Mouse (Mus musculus) hindbrain, postnatal 0 days (tissue): ENCODE results near the gene F5. TPM values are rescaled to one million over a fixed set of nuclear protein-coding genes. Genes with fewer than 3 reads are reported as not detected.
A peak's percentile ranks its signal among the peaks of the same experiment; 100 is the strongest.

Experiments
- ATAC-seq: fragments of 200-750 bp; cut with Nextera tagmentation; 2 replicates; pipeline ENCODE4 v1.8.0; 2017; ENCODE audit warnings: mild to moderate bottlenecking, moderate TSS enrichment, moderate library complexity
- DNase-seq: peaks from one replicate; pipeline ENCODE4 v3.0.0-alpha.2; 2015; ENCODE audit warnings: low spot score
- H3K27ac ChIP-seq: fragments of 300-500 bp; sonication (generic); 2 replicates; pipeline ENCODE4 v1.5.1; 2014; ENCODE audit warnings: mild to moderate bottlenecking
- H3K27me3 ChIP-seq: fragments of 300-500 bp; sonication (generic); 2 replicates; pipeline ENCODE4 v1.6.1; 2014; ENCODE audit warnings: low read length, mixed read lengths; ENCODE audit not compliant: insufficient read depth
- H3K36me3 ChIP-seq: fragments of 300-500 bp; sonication (generic); 2 replicates; pipeline ENCODE4 v1.6.1; 2014; ENCODE audit warnings: low read length, mixed read lengths; ENCODE audit not compliant: insufficient read depth
- H3K4me1 ChIP-seq: fragments of 300-500 bp; sonication (generic); 2 replicates; pipeline ENCODE4 v1.6.1; 2014; ENCODE audit warnings: antibody characterized with exemption, low read length, mixed read lengths; ENCODE audit not compliant: insufficient read depth
- H3K4me2 ChIP-seq: fragments of 300-500 bp; sonication (generic); 2 replicates; pipeline ENCODE4 v1.6.1; 2014; ENCODE audit warnings: low read depth, mild to moderate bottlenecking, low read length, moderate library complexity, mixed read lengths
- H3K4me3 ChIP-seq: fragments of 300-500 bp; sonication (generic); 2 replicates; pipeline ENCODE4 v1.5.1; 2014; ENCODE audit warnings: low read length
- H3K9ac ChIP-seq: fragments of 300-500 bp; sonication (generic); replicated peaks from 2 replicates; pipeline ENCODE4 v1.6.1; 2014; ENCODE audit warnings: mild to moderate bottlenecking, low read length, moderate library complexity, mixed read lengths
- H3K9me3 ChIP-seq: fragments of 300-500 bp; sonication (generic); 2 replicates; pipeline ENCODE4 v1.6.1; 2016; ENCODE audit warnings: low read length, mixed read lengths
- CTCF ChIP-seq: IDR thresholded peaks from 2 replicates; pipeline ENCODE4 v1.5.1; 2016; ENCODE audit warnings: antibody characterized with exemption, control low read depth, low read depth
- WGBS: fragments of 180-500 bp; shearing (Covaris S2); extraction: QIAGEN DNeasy Blood & Tissue Kit; methylation state at CpG from one replicate; pipeline ENCODE4 v1.1.7; 2014; 5-methylcytosine and 5-hydroxymethylcytosine counted together
- polyA plus RNA-seq: library from polyadenylated mRNA; unstranded; fragments of >200 nt; fragmentation: Nextera tagmentation; extraction: Ambion mirVana; gene quantifications from 2 replicates; pipeline ENCODE4 v1.2.1, GENCODE M21; 2015
- total RNA-seq: library from RNA; depleted of rRNA; stranded (reverse); fragments of >200 nt; gene quantifications from 2 replicates; pipeline ENCODE4 v1.2.3, GENCODE M21; 2014

Gene F5
- total and polyA plus RNA-seq, 2 experiments from 2014 or later, result 0.09 to 0.26 TPM

- ATAC-seq (no peak), DNase-seq (no peak)
- H3K36me3 ChIP-seq, result no peaks in the 10 kb centered on the region
- TF ChIP-seq CTCF, result no peak
- no peaks in the 10 kb centered on the region for H3K9me3 ChIP-seq
- no peak overlapping the region for H3K9ac ChIP-seq
- H3K27me3 ChIP-seq, result no peaks in the 10 kb centered on the region
- H3K4me1 ChIP-seq, result no peaks in the 10 kb centered on the region
- H3K4me3 ChIP-seq, result no peak overlapping the region
- H3K4me2 ChIP-seq, result no peak overlapping the region
- no peak overlapping the region for H3K27ac ChIP-seq
Observed at GRCm38 (mm10) chr1:164176856-164177255, 25.2 kb downstream of the F5 start.

DNA sequence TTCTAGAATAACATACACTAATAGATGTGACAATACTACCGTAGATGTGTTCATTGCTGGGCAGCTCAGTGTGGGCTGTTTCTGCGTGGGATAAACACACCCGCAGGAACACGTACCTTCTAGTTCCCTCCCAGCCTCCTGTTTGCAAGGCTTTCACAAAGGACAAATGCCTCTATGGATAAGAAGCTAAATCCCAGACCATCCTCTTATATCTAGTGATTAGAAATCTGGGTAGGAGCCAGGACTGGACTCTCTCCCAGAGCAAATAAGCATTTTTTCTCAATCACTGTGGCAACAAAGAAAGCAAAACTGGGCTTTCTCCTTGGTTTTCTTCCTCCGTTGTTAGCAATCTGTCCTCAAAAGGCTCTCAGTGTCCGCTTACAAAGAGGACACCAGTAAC, 26.8 kb downstream of the F5 start:
- no peak overlapping the region for H3K4me3 ChIP-seq
- TF ChIP-seq CTCF, result no peak
- H3K27ac ChIP-seq, result 0 out of 2 replicates have a peak overlapping the region, but pooled peaks have one; percentile 34
- peak; percentile 32; the same call in 1 of the 2 replicates for ATAC-seq
- H3K9me3 ChIP-seq, result no peaks in the 10 kb centered on the region
- no peaks in the 10 kb centered on the region for H3K4me1 ChIP-seq
- no peak overlapping the region for H3K4me2 ChIP-seq
- WGBS, result 48% methylated on average over 6 of the region's 6 CpGs
- peak; percentile 31 for DNase-seq
- no peaks in the 10 kb centered on the region for H3K36me3 ChIP-seq
- no peak overlapping the region for H3K9ac ChIP-seq
- H3K27me3 ChIP-seq, result no peaks in the 10 kb centered on the region

DNA sequence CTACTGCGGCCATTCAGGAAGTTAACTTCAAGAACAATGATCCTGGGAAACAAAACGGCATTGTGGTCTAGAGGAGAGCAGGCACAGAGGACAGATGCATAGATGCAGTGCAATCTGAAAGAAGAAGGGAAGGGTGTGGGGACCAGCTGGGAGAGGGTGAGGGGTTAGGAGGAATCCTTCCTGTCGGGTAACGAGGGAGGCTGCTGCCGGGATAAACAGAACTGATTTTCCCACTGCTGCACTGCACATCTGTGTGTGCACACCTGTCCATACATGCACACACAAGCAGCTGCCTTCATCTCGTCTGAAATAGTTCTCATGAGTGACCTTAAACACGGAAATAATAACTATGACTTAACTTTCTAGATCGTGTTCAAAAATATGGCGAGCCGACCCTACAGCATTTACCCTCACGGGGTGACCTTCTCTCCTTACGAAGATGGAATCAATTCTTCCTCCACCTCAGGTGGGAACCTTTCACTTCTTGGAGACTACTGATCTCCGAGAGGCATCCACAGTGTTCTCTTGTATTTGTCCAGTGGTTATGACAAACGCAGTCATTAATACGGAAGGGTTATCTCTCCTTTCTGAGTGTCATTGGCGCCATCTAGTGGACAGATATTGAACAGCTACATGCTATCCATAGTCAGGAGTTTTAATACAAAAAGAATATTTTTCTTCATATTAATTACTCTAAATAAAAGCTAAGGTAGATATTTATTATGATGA, 32.7 kb downstream of the F5 start:
- ATAC-seq, result peak; percentile 86
- DNase-seq, result peak; percentile 91
- Histone ChIP-seq H3K9me3 (no peaks in the 10 kb centered on the region), H3K4me1 (no peaks in the 10 kb centered on the region), H3K36me3 (no peaks in the 10 kb centered on the region), H3K27ac (no peak overlapping the region), H3K9ac (no peak overlapping the region), H3K4me2 (peak overlapping the region; percentile 41), H3K4me3 (peak overlapping the region; percentile 16), H3K27me3 (no peaks in the 10 kb centered on the region)
- TF ChIP-seq CTCF, result peak; percentile 87
- 45% methylated on average over 16 of the region's 16 CpGs for WGBS

- DNase-seq, result no peak
- Histone ChIP-seq H3K36me3 (no peaks in the 10 kb centered on the region), H3K27ac (no peak overlapping the region), H3K4me2 (no peak overlapping the region), H3K9ac (no peak overlapping the region), H3K4me1 (no peaks in the 10 kb centered on the region), H3K4me3 (no peak overlapping the region), H3K27me3 (no peaks in the 10 kb centered on the region), H3K9me3 (no peaks in the 10 kb centered on the region)
- ATAC-seq, result 0 out of 2 replicates have a peak, but pooled peaks have one; percentile 53
- WGBS, result 44% methylated on average over 8 of the region's 8 CpGs
- no peak for TF ChIP-seq CTCF
Observed at GRCm38 (mm10) chr1:164184871-164185223, 33.2 kb downstream of the F5 start.

GRCm38 (mm10) chr1:164185316-164185715, 33.7 kb downstream of the F5 start:
- no peaks in the 10 kb centered on the region for H3K36me3 ChIP-seq
- H3K4me2 ChIP-seq, result no peak overlapping the region
- no peaks in the 10 kb centered on the region for H3K27me3 ChIP-seq
- H3K9ac ChIP-seq, result no peak overlapping the region
- no peaks in the 10 kb centered on the region for H3K4me1 ChIP-seq
- ATAC-seq, result no peak
- no peak overlapping the region for H3K4me3 ChIP-seq
- no peak for DNase-seq
- H3K27ac ChIP-seq, result no peak overlapping the region
- TF ChIP-seq CTCF, result no peak
- H3K9me3 ChIP-seq, result no peaks in the 10 kb centered on the region
- 32% methylated on average over 4 of the region's 4 CpGs for WGBS

- no peaks in the 10 kb centered on the region for H3K9me3 ChIP-seq
- DNase-seq (no peak), ATAC-seq (no peak)
- no peak overlapping the region for H3K4me2 ChIP-seq
- no peaks in the 10 kb centered on the region for H3K4me1 ChIP-seq
- WGBS, result 97% methylated on average over 1 of the region's 1 CpGs
- no peaks in the 10 kb centered on the region for H3K36me3 ChIP-seq
- H3K27me3 ChIP-seq, result no peaks in the 10 kb centered on the region
- H3K27ac ChIP-seq, result no peak overlapping the region
- H3K9ac ChIP-seq, result no peak overlapping the region
- no peak for TF ChIP-seq CTCF
- H3K4me3 ChIP-seq, result no peak overlapping the region
Observed at GRCm38 (mm10) chr1:164187002-164187560, 35.4 kb downstream of the F5 start.

DNA sequence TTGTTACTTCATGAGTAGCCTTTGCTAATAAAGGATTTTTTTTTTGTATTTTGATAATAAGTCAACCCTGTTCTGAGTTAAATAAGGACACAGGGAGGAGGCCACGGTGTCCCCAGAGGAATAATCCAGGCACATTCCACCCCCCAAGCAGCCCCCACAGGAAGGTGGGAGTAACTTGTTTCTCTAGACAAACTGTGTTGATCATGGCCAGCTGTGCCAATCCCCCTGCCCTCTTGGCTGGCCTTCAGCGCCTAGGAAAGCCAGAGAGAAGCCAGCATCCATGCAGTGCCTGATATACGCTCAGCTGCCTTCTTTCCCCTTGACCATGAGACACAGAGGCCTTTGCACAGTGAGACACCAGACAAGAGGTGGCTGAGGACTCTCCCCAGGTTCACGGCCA, 47.9 kb downstream of the F5 start:
- Histone ChIP-seq H3K27me3 (no peaks in the 10 kb centered on the region), H3K9me3 (no peaks in the 10 kb centered on the region), H3K27ac (no peak overlapping the region), H3K4me3 (no peak overlapping the region), H3K9ac (no peak overlapping the region), H3K4me2 (no peak overlapping the region), H3K4me1 (no peaks in the 10 kb centered on the region), H3K36me3 (no peaks in the 10 kb centered on the region)
- ATAC-seq (no peak), DNase-seq (no peak)
- TF ChIP-seq CTCF, result no peak
- 83% methylated on average over 4 of the region's 4 CpGs for WGBS
